Mouse (Mus musculus): ENCODE measurements around the gene Rufy1. TPM values are rescaled to one million over a fixed set of nuclear protein-coding genes. Genes with fewer than 3 reads are reported as not detected.

The Rufy1 gene
- 19.2 TPM for polyA plus RNA-seq (2014; fragmentation: Illumina TruSeq; extraction: RNeasy Lipid Tissue Mini Kit (QIAGEN cat#74804); ENCODE audit: low read depth, low replicate concordance)

GRCm38 (mm10) chr11:50430277-50431133 lies at the start of gene Rufy1:
Rufy1 (minus strand) TSS chr11:50431125.

GRCm38 (mm10) chr11:50376911-50377891 lies 53.7 kb downstream of the Rufy1 start, which contains the start of gene Hnrnph1:
Hnrnph1 (plus strand) TSS chr11:50376990.

GRCm38 (mm10) chr11:50354162-50354561 lies 76.8 kb downstream of the Rufy1 start, which contains the start of gene Cby3:
Cby3 (plus strand) TSS chr11:50354462.

Other genes with a start within 250 kb of the Rufy1 start
- 315 TPM for gene Sqstm1, start 220.3 kb downstream of the Rufy1 start, polyA plus RNA-seq (2014; fragmentation: Illumina TruSeq; extraction: RNeasy Lipid Tissue Mini Kit (QIAGEN cat#74804); ENCODE audit: low read depth, low replicate concordance)
- gene Mgat4b, start 220.2 kb downstream of the Rufy1 start, polyA plus RNA-seq (2014; fragmentation: Illumina TruSeq; extraction: RNeasy Lipid Tissue Mini Kit (QIAGEN cat#74804); ENCODE audit: low read depth, low replicate concordance), result 2.6 TPM
- gene Ltc4s, start 192.5 kb downstream of the Rufy1 start, polyA plus RNA-seq (2014; fragmentation: Illumina TruSeq; extraction: RNeasy Lipid Tissue Mini Kit (QIAGEN cat#74804); ENCODE audit: low read depth, low replicate concordance), result not detected
- 5.1 TPM for gene Maml1, start 138.8 kb downstream of the Rufy1 start, polyA plus RNA-seq (2014; fragmentation: Illumina TruSeq; extraction: RNeasy Lipid Tissue Mini Kit (QIAGEN cat#74804); ENCODE audit: low read depth, low replicate concordance)
- gene Canx, start 105.5 kb downstream of the Rufy1 start, polyA plus RNA-seq (2014; fragmentation: Illumina TruSeq; extraction: RNeasy Lipid Tissue Mini Kit (QIAGEN cat#74804); ENCODE audit: low read depth, low replicate concordance), result 473 TPM
- not detected for gene Cby3, start 76.7 kb downstream of the Rufy1 start, polyA plus RNA-seq (2014; fragmentation: Illumina TruSeq; extraction: RNeasy Lipid Tissue Mini Kit (QIAGEN cat#74804); ENCODE audit: low read depth, low replicate concordance)
- 263 TPM for gene Hnrnph1, start 54.1 kb downstream of the Rufy1 start, polyA plus RNA-seq (2014; fragmentation: Illumina TruSeq; extraction: RNeasy Lipid Tissue Mini Kit (QIAGEN cat#74804); ENCODE audit: low read depth, low replicate concordance)
- gene Adamts2, start 171.0 kb upstream of the Rufy1 start, polyA plus RNA-seq (2014; fragmentation: Illumina TruSeq; extraction: RNeasy Lipid Tissue Mini Kit (QIAGEN cat#74804); ENCODE audit: low read depth, low replicate concordance), result 0.58 TPM

Data from liver, adult 10 weeks (tissue).